Mouse (Mus musculus): Measurements from ENCODE around the gene Cbr4. TPM values are rescaled to one million over a fixed set of nuclear protein-coding genes. Genes with fewer than 3 reads are reported as not detected.

Gene Cbr4
- polyA plus RNA-seq (2012; rRNA removed) = 10.6 and 17.4 TPM in 2 replicates
- polyA plus RNA-seq (2014; fragmentation: Nextera tagmentation; extraction: Ambion mirVana) = 32.2 and 32.3 TPM in 2 replicates

GRCm38 (mm10) chr8:61487597-61488156, at the start of gene Cbr4:
Gene Cbr4 (plus strand): TSS chr8:61487734.
- Histone ChIP-seq H3K9ac (ENCODE audit: low read depth, low read length, severe bottlenecking) (peak within 1 kb of the TSS; percentile 89), H3K9me3 (ENCODE audit: control insufficient read depth, low read length) (no peaks in the 10 kb centered on the region), H3K4me3 (replicated peaks; ENCODE audit: low read length) (peak within 1 kb of the TSS; percentile 71), H3K27me3 (ENCODE audit: control insufficient read depth, insufficient read depth, low read length) (no peaks in the 10 kb centered on the region), H3K4me2 (replicated peaks; ENCODE audit: low read depth, low read length, severe bottlenecking) (peak within 1 kb of the TSS; percentile 53), H3K36me3 (ENCODE audit: control insufficient read depth, insufficient read depth, low read length) (no peaks in the 10 kb centered on the region), H3K27ac (replicated peaks; ENCODE audit: low read depth, low read length) (peak within 1 kb of the TSS; percentile 92), H3K4me1 (ENCODE audit: control insufficient read depth, insufficient read depth, low read length) (peaks cover 5% of the 10 kb centered on the region)
- TF ChIP-seq POLR2A (IDR thresholded peaks at IDR 0.05; ENCODE audit: borderline replicate concordance, extremely low read depth, insufficient read depth, insufficient read length) = peak; percentile 45; the same call in 1 of the 2 replicates
- WGBS = under 1% methylated on average over 29 of the region's 29 CpGs
- ATAC-seq (ENCODE audit: low FRiP score, low read depth) (peak; percentile 95), DNase-seq (ENCODE audit: low spot score) (peak; percentile 98)

DNA sequence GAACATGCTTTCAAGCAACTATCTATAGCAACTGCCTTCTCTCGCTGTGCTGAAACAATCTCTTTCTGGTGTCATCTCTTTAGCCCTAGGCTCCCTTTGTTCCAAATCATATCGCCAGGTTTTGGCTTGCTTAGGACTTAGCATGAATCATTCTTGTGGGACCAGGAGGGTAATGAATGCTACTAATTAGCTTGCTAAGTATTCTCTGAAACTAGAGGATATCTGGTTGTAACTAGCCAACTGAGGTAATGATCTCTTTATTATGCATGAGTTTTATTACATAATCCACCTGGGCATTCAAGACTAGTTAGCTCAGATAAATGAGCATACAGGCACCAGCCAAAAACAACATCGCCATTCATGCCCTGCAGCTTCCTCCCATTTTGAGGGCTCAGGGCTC, 44.5 kb upstream of the Cbr4 start:
- no peaks in the 10 kb centered on the region for H3K9me3 ChIP-seq (ENCODE audit: control insufficient read depth, low read length)
- ATAC-seq (ENCODE audit: low FRiP score, low read depth) (no peak), DNase-seq (ENCODE audit: low spot score) (no peak)
- no peak overlapping the region for H3K27ac ChIP-seq (replicated peaks; ENCODE audit: low read depth, low read length)
- no peaks in the 10 kb centered on the region for H3K4me1 ChIP-seq (ENCODE audit: control insufficient read depth, insufficient read depth, low read length)
- TF ChIP-seq POLR2A (IDR thresholded peaks at IDR 0.05; ENCODE audit: borderline replicate concordance, extremely low read depth, insufficient read depth, insufficient read length) = no peak
- no peaks in the 10 kb centered on the region for H3K27me3 ChIP-seq (ENCODE audit: control insufficient read depth, insufficient read depth, low read length)
- H3K4me3 ChIP-seq (replicated peaks; ENCODE audit: low read length) = no peak overlapping the region
- no peak overlapping the region for H3K4me2 ChIP-seq (replicated peaks; ENCODE audit: low read depth, low read length, severe bottlenecking)
- no peaks in the 10 kb centered on the region for H3K36me3 ChIP-seq (ENCODE audit: control insufficient read depth, insufficient read depth, low read length)
- no peak overlapping the region for H3K9ac ChIP-seq (ENCODE audit: low read depth, low read length, severe bottlenecking)
- WGBS = 82% methylated on average over 3 of the region's 3 CpGs

DNA sequence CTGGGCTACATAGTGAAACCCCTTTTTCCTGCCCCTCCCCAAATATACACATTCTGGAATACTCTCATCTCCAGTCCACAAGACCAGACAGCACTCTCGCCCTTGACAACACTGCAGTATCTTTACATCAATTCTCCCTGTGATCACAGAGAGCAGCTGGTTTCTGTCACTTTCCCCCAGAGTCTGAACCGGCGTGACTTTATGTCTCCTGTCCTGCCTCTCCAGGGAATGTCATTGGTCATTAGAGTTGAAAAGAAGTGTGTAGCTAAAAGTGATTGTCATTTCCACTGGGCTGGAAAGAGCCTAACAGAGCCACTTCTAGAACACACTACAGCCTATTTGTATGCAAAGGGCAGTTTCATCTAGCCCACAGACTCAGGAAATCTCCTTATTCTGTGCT, 43.2 kb upstream of the Cbr4 start:
- ATAC-seq (ENCODE audit: low FRiP score, low read depth) (no peak), DNase-seq (ENCODE audit: low spot score) (no peak)
- TF ChIP-seq POLR2A (IDR thresholded peaks at IDR 0.05; ENCODE audit: borderline replicate concordance, extremely low read depth, insufficient read depth, insufficient read length) = no peak

DNA sequence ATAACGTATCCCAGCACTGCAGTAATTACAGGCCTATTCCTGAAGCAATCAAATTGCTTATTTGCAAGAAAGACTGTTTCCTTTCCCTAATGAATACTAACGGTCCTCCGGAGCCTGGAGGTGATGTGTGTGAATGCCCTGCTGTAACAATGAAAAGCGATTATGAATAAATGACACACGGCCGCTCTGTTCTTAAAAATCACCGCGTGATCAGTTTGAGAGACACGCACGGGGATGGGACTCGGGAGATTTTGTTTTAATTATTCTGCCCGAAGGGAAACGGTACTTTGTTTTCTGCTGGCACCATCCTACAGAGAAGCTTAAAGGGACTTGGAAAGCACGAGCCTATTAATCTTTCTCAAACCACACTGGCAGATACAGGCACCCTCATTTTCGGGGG, 41.2 kb upstream of the Cbr4 start:
- H3K4me3 ChIP-seq (replicated peaks; ENCODE audit: low read length) = no peak overlapping the region
- H3K9ac ChIP-seq (ENCODE audit: low read depth, low read length, severe bottlenecking) = peak overlapping the region; percentile 12; the same call in 1 of the 2 replicates
- peak overlapping the region; percentile 32 for H3K4me2 ChIP-seq (replicated peaks; ENCODE audit: low read depth, low read length, severe bottlenecking)
- H3K27ac ChIP-seq (replicated peaks; ENCODE audit: low read depth, low read length) = no peak overlapping the region
- ATAC-seq (ENCODE audit: low FRiP score, low read depth) (no peak), DNase-seq (ENCODE audit: low spot score) (no peak)
- H3K9me3 ChIP-seq (ENCODE audit: control insufficient read depth, low read length) = no peaks in the 10 kb centered on the region
- no peak for TF ChIP-seq POLR2A (IDR thresholded peaks at IDR 0.05; ENCODE audit: borderline replicate concordance, extremely low read depth, insufficient read depth, insufficient read length)
- no peaks in the 10 kb centered on the region for H3K4me1 ChIP-seq (ENCODE audit: control insufficient read depth, insufficient read depth, low read length)
- WGBS = 23% methylated on average over 15 of the region's 15 CpGs
- H3K36me3 ChIP-seq (ENCODE audit: control insufficient read depth, insufficient read depth, low read length) = no peaks in the 10 kb centered on the region
- H3K27me3 ChIP-seq (ENCODE audit: control insufficient read depth, insufficient read depth, low read length) = no peaks in the 10 kb centered on the region

More for the DNA sequence above, 43.2 kb upstream of the Cbr4 start:
- no peaks in the 10 kb centered on the region for H3K27me3 ChIP-seq (ENCODE audit: control insufficient read depth, insufficient read depth, low read length)
- no peak overlapping the region for H3K4me3 ChIP-seq (replicated peaks; ENCODE audit: low read length)
- H3K27ac ChIP-seq (replicated peaks; ENCODE audit: low read depth, low read length) = no peak overlapping the region
- H3K4me1 ChIP-seq (ENCODE audit: control insufficient read depth, insufficient read depth, low read length) = no peaks in the 10 kb centered on the region
- no peak overlapping the region for H3K9ac ChIP-seq (ENCODE audit: low read depth, low read length, severe bottlenecking)
- H3K36me3 ChIP-seq (ENCODE audit: control insufficient read depth, insufficient read depth, low read length) = no peaks in the 10 kb centered on the region
- no peak overlapping the region for H3K4me2 ChIP-seq (replicated peaks; ENCODE audit: low read depth, low read length, severe bottlenecking)
- no peaks in the 10 kb centered on the region for H3K9me3 ChIP-seq (ENCODE audit: control insufficient read depth, low read length)
- WGBS = 47% methylated on average over 3 of the region's 3 CpGs

GRCm38 (mm10) chr8:61448100-61448499, 39.4 kb upstream of the Cbr4 start:
- Histone ChIP-seq H3K27me3 (ENCODE audit: control insufficient read depth, insufficient read depth, low read length) (no peaks in the 10 kb centered on the region), H3K9me3 (ENCODE audit: control insufficient read depth, low read length) (no peaks in the 10 kb centered on the region), H3K4me3 (replicated peaks; ENCODE audit: low read length) (no peak overlapping the region), H3K9ac (ENCODE audit: low read depth, low read length, severe bottlenecking) (no peak overlapping the region), H3K27ac (replicated peaks; ENCODE audit: low read depth, low read length) (no peak overlapping the region), H3K4me1 (ENCODE audit: control insufficient read depth, insufficient read depth, low read length) (no peaks in the 10 kb centered on the region), H3K4me2 (replicated peaks; ENCODE audit: low read depth, low read length, severe bottlenecking) (no peak overlapping the region), H3K36me3 (ENCODE audit: control insufficient read depth, insufficient read depth, low read length) (no peaks in the 10 kb centered on the region)
- 95% methylated on average over 2 of the region's 2 CpGs for WGBS
- DNase-seq (ENCODE audit: low spot score) = no peak
- TF ChIP-seq POLR2A (IDR thresholded peaks at IDR 0.05; ENCODE audit: borderline replicate concordance, extremely low read depth, insufficient read depth, insufficient read length) = no peak
- no peak for ATAC-seq (ENCODE audit: low FRiP score, low read depth)

Measured in limb, embryonic 14.5 days (tissue).